In genomic region chr4:134525806-134526205, GRCm38 (mm10) we compare ENCODE assay signal across 23 mouse cellular contexts. TPM values are rescaled to one million over a fixed set of nuclear protein-coding genes. Genes with fewer than 3 reads are reported as not detected.
A peak's percentile ranks its signal among the peaks of the same experiment; 100 is the strongest.
DNase-seq lines count a peak whose midpoint lies in the region; ATAC-seq and TF ChIP-seq lines count a peak whose summit lies in the region.
"Had no signal": no experiment of that assay in that cellular context is flagged by ENCODE, and none has a peak within 500 bp of the region (broad histone marks: within the 10 kb centered on the region; RNA-seq: fewer than 3 reads in every experiment).

No protein-coding gene starts in this region.

- H3K9me3 ChIP-seq in hindbrain, embryonic 13.5 days: no peaks in the 10 kb centered on the region
- no peaks in the 10 kb centered on the region for H3K9me3 ChIP-seq in hindbrain, embryonic 16.5 days (ENCODE audit: control insufficient read depth, low read length)
- no peaks in the 10 kb centered on the region for H3K9me3 ChIP-seq in liver, embryonic 12.5 days (replicated peaks)
- H3K9me3 ChIP-seq: embryonic facial prominence, embryonic 13.5 days; heart, embryonic 13.5 days; hindbrain, embryonic 12.5 days; limb, embryonic 15.5 days; neural tube, embryonic 15.5 days had no signal

- no peak for ATAC-seq in hindbrain, embryonic 13.5 days (ENCODE audit: low FRiP score)
- ATAC-seq in hindbrain, embryonic 16.5 days: no peak
- ATAC-seq in liver, embryonic 12.5 days: no peak
- ATAC-seq in inflammation-experienced regulatory T-cells, adult 6 months: no peak
- ATAC-seq: forebrain, postnatal 0 days; Patski had no signal

- H3K27me3 ChIP-seq in hindbrain, embryonic 13.5 days: no peaks in the 10 kb centered on the region
- no peaks in the 10 kb centered on the region for H3K27me3 ChIP-seq in hindbrain, embryonic 16.5 days (replicated peaks; ENCODE audit: control insufficient read depth, insufficient read depth, low read length)
- H3K27me3 ChIP-seq in liver, embryonic 12.5 days (replicated peaks): no peaks in the 10 kb centered on the region
- H3K27me3 ChIP-seq: embryonic facial prominence, embryonic 13.5 days; heart, embryonic 13.5 days; hindbrain, embryonic 12.5 days; limb, embryonic 15.5 days; neural tube, embryonic 15.5 days; Patski had no signal

- DNase-seq in retina, embryonic 14.5 days (ENCODE audit: low spot score): peak; percentile 45
- no peak for DNase-seq in kidney, adult 11 months
- DNase-seq: adrenal gland, postnatal 36 days; cerebellum, adult 2 months; cerebellum, postnatal 25 days; forebrain, postnatal 0 days; gastrocnemius, postnatal 25 days; heart, adult 18-20 months; kidney, postnatal 25 days; lung, embryonic 14.5 days; thymus, adult 18-20 months; thymus, postnatal 36 days had no signal

- H3K4me3 ChIP-seq in hindbrain, embryonic 13.5 days: no peak overlapping the region
- H3K4me3 ChIP-seq in hindbrain, embryonic 16.5 days (ENCODE audit: low read length): no peak overlapping the region
- no peak overlapping the region for H3K4me3 ChIP-seq in bone marrow, adult 2 months (replicated peaks; ENCODE audit: control insufficient read depth, low read depth, low read length)
- H3K4me3 ChIP-seq in liver, embryonic 12.5 days: no peak overlapping the region
- H3K4me3 ChIP-seq: embryonic facial prominence, embryonic 13.5 days; heart, embryonic 13.5 days; hindbrain, embryonic 12.5 days; limb, embryonic 15.5 days; neural tube, embryonic 15.5 days had no signal

- no peak overlapping the region for H3K9ac ChIP-seq in hindbrain, embryonic 13.5 days
- H3K9ac ChIP-seq in hindbrain, embryonic 16.5 days (ENCODE audit: low read depth, low read length): no peak overlapping the region
- H3K9ac ChIP-seq in liver, embryonic 12.5 days: no peak overlapping the region
- H3K9ac ChIP-seq: embryonic facial prominence, embryonic 13.5 days; forebrain, postnatal 0 days; heart, embryonic 13.5 days; hindbrain, embryonic 12.5 days; limb, embryonic 15.5 days; lung, embryonic 14.5 days; neural tube, embryonic 15.5 days had no signal

- TF ChIP-seq POLR2A in bone marrow, adult 2 months (IDR thresholded peaks at IDR 0.05; ENCODE audit: borderline replicate concordance, control insufficient read depth, low read depth, low read length): no peak

- 68% methylated on average over 5 of the region's 5 CpGs for WGBS in hindbrain, embryonic 13.5 days
- WGBS in hindbrain, embryonic 16.5 days: 60% methylated on average over 5 of the region's 5 CpGs
- 76% methylated on average over 5 of the region's 5 CpGs for WGBS in bone marrow, adult 2 months
- 67% methylated on average over 5 of the region's 5 CpGs for WGBS in liver, embryonic 12.5 days (ENCODE audit: insufficient replicate concordance)

- H3K36me3 ChIP-seq in hindbrain, embryonic 13.5 days: peaks cover 62% of the 10 kb centered on the region
- H3K36me3 ChIP-seq in hindbrain, embryonic 16.5 days (ENCODE audit: control insufficient read depth, insufficient read depth, low read length): peaks cover 35% of the 10 kb centered on the region
- H3K36me3 ChIP-seq in liver, embryonic 12.5 days: peaks cover 100% of the 10 kb centered on the region

- no peaks in the 10 kb centered on the region; the same call in 1 of the 2 replicates for H3K4me1 ChIP-seq in hindbrain, embryonic 13.5 days (replicated peaks)
- H3K4me1 ChIP-seq in hindbrain, embryonic 16.5 days (ENCODE audit: control insufficient read depth, insufficient read depth, low read depth, low read length): no peaks in the 10 kb centered on the region
- peaks cover 2% of the 10 kb centered on the region; the same call in 1 of the 2 replicates for H3K4me1 ChIP-seq in bone marrow, adult 2 months (ENCODE audit: control insufficient read depth, insufficient read depth, low read length)
- peaks cover 29% of the 10 kb centered on the region for H3K4me1 ChIP-seq in liver, embryonic 12.5 days
- H3K4me1 ChIP-seq: embryonic facial prominence, embryonic 13.5 days; heart, embryonic 13.5 days; hindbrain, embryonic 12.5 days; limb, embryonic 15.5 days had no signal

- H3K27ac ChIP-seq in hindbrain, embryonic 13.5 days: 0 out of 2 replicates have a peak overlapping the region, but pooled peaks have one; percentile 60
- no peak overlapping the region for H3K27ac ChIP-seq in hindbrain, embryonic 16.5 days (ENCODE audit: low read depth, low read length)
- peak overlapping the region; percentile 11; the same call in 1 of the 2 replicates for H3K27ac ChIP-seq in bone marrow, adult 2 months (ENCODE audit: control insufficient read depth, insufficient read depth, low read depth, low read length, poor library complexity)
- peak overlapping the region; percentile 60 for H3K27ac ChIP-seq in liver, embryonic 12.5 days
- H3K27ac ChIP-seq: embryonic facial prominence, embryonic 13.5 days; heart, embryonic 13.5 days; hindbrain, embryonic 12.5 days; limb, embryonic 15.5 days; neural tube, embryonic 15.5 days had no signal

- no peak for TF ChIP-seq CTCF in bone marrow, adult 2 months (IDR thresholded peaks at IDR 0.05; ENCODE audit: control insufficient read depth, insufficient read depth, low read length)

- no peak overlapping the region for H3K4me2 ChIP-seq in hindbrain, embryonic 13.5 days
- no peak overlapping the region for H3K4me2 ChIP-seq in hindbrain, embryonic 16.5 days (ENCODE audit: low read length)
- H3K4me2 ChIP-seq in liver, embryonic 12.5 days: no peak overlapping the region
- H3K4me2 ChIP-seq: embryonic facial prominence, embryonic 13.5 days; heart, embryonic 13.5 days; hindbrain, embryonic 12.5 days; limb, embryonic 15.5 days; lung, embryonic 14.5 days; neural tube, embryonic 15.5 days had no signal

RNA-seq across cellular contexts. Expression of gene Mtfr1l, which starts 9.4 kb away (rescaled TPM):
- 160 and 163 TPM in 2 replicates for polyA plus RNA-seq in hindbrain, embryonic 13.5 days (2015; fragmentation: Nextera tagmentation; extraction: Ambion mirVana)
- polyA plus RNA-seq in hindbrain, embryonic 16.5 days (2015; fragmentation: Nextera tagmentation; extraction: Ambion mirVana): 176 and 182 TPM in 2 replicates
- polyA plus RNA-seq in bone marrow, adult 2 months (2011; ENCODE audit: insufficient read depth, insufficient read length, low replicate concordance, missing spikeins): 35.3 and 57.2 TPM in 2 replicates
- polyA plus RNA-seq in liver, embryonic 12.5 days (2016; fragmentation: Nextera tagmentation; extraction: Ambion mirVana): 69.3 and 72.1 TPM in 2 replicates
- polyA plus RNA-seq in inflammation-experienced regulatory T-cells, adult 6 months (2017; shearing (Covaris generic)): 100 to 1,000 TPM in 1 of 3 experiments, 10 to 100 TPM in 2; 64.7 to 110 (median 89.2) TPM

RNA-seq across cellular contexts. Expression of gene Aunip, which starts 15.0 kb away (rescaled TPM):
- 2.6 and 2.8 TPM in 2 replicates for polyA plus RNA-seq in hindbrain, embryonic 13.5 days (2015; fragmentation: Nextera tagmentation; extraction: Ambion mirVana)
- 2.4 and 2.9 TPM in 2 replicates for polyA plus RNA-seq in hindbrain, embryonic 16.5 days (2015; fragmentation: Nextera tagmentation; extraction: Ambion mirVana)
- 9.5 and 13.9 TPM in 2 replicates for polyA plus RNA-seq in bone marrow, adult 2 months (2011; ENCODE audit: insufficient read depth, insufficient read length, low replicate concordance, missing spikeins)
- 26.9 and 27.6 TPM in 2 replicates for polyA plus RNA-seq in liver, embryonic 12.5 days (2016; fragmentation: Nextera tagmentation; extraction: Ambion mirVana)
- 1 to 10 TPM in 1 of 3 experiments, under 1 TPM in 2; 0.44 to 7.2 (median 0.94) TPM for polyA plus RNA-seq in inflammation-experienced regulatory T-cells, adult 6 months (2017; shearing (Covaris generic))

RNA-seq across cellular contexts. Expression of gene Selenon, which starts 26.2 kb away (rescaled TPM):
- polyA plus RNA-seq in hindbrain, embryonic 13.5 days (2015; fragmentation: Nextera tagmentation; extraction: Ambion mirVana): 9.5 and 11.0 TPM in 2 replicates
- 6.7 and 7.0 TPM in 2 replicates for polyA plus RNA-seq in hindbrain, embryonic 16.5 days (2015; fragmentation: Nextera tagmentation; extraction: Ambion mirVana)
- 7.1 and 8.4 TPM in 2 replicates for polyA plus RNA-seq in bone marrow, adult 2 months (2011; ENCODE audit: insufficient read depth, insufficient read length, low replicate concordance, missing spikeins)
- polyA plus RNA-seq in liver, embryonic 12.5 days (2016; fragmentation: Nextera tagmentation; extraction: Ambion mirVana): 12.5 and 14.1 TPM in 2 replicates
- under 1 TPM; 0.44 to 0.63 (median 0.63) TPM for polyA plus RNA-seq in inflammation-experienced regulatory T-cells, adult 6 months (2017; shearing (Covaris generic))

RNA-seq across cellular contexts. Expression of gene Paqr7, which starts 29.3 kb away (rescaled TPM):
- polyA plus RNA-seq in hindbrain, embryonic 13.5 days (2015; fragmentation: Nextera tagmentation; extraction: Ambion mirVana): 20.2 and 21.5 TPM in 2 replicates
- polyA plus RNA-seq in hindbrain, embryonic 16.5 days (2015; fragmentation: Nextera tagmentation; extraction: Ambion mirVana): 40.5 and 46.7 TPM in 2 replicates
- polyA plus RNA-seq in bone marrow, adult 2 months (2011; ENCODE audit: insufficient read depth, insufficient read length, low replicate concordance, missing spikeins): 10.2 and 10.8 TPM in 2 replicates
- 6.5 and 7.2 TPM in 2 replicates for polyA plus RNA-seq in liver, embryonic 12.5 days (2016; fragmentation: Nextera tagmentation; extraction: Ambion mirVana)
- 10 to 100 TPM; 22.5 to 35.0 (median 31.7) TPM for polyA plus RNA-seq in inflammation-experienced regulatory T-cells, adult 6 months (2017; shearing (Covaris generic))

RNA-seq across cellular contexts. Expression of gene Stmn1, which starts 57.7 kb away (rescaled TPM):
- polyA plus RNA-seq in hindbrain, embryonic 13.5 days (2015; fragmentation: Nextera tagmentation; extraction: Ambion mirVana): 6,917 and 6,921 TPM in 2 replicates
- polyA plus RNA-seq in hindbrain, embryonic 16.5 days (2015; fragmentation: Nextera tagmentation; extraction: Ambion mirVana): 5,655 and 5,657 TPM in 2 replicates
- 297 and 423 TPM in 2 replicates for polyA plus RNA-seq in bone marrow, adult 2 months (2011; ENCODE audit: insufficient read depth, insufficient read length, low replicate concordance, missing spikeins)
- polyA plus RNA-seq in liver, embryonic 12.5 days (2016; fragmentation: Nextera tagmentation; extraction: Ambion mirVana): 558 and 570 TPM in 2 replicates
- 100 to 1,000 TPM in 1 of 3 experiments, 10 to 100 TPM in 2; 62.2 to 637 (median 91.9) TPM for polyA plus RNA-seq in inflammation-experienced regulatory T-cells, adult 6 months (2017; shearing (Covaris generic))
